Mouse (Mus musculus) brain, adult 2 months (tissue): ENCODE data around the gene Pcx.

ENCODE experiments used
- DNase-seq: peaks from one replicate; pipeline ENCODE4 v3.0.0; 2011; ENCODE audit warnings: low read depth, low spot score

Gene Pcx

DNA sequence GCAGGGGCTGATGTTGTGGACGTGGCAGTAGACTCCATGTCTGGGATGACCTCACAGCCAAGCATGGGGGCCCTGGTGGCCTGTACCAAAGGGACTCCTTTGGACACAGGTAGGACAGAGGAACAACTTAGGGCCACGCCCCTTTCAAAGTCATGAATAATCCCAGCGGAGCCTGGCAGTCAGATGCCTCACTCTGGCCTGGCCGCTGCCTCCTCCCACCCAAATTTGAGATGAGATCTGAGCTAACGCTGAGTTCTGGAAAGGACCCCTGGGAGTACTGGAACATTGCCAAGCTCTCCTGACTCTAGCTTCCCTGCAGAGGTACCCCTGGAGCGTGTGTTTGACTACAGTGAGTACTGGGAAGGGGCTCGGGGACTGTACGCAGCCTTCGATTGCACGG is 109.2 kb downstream of the Pcx start:
- DNase-seq: no peak

DNA sequence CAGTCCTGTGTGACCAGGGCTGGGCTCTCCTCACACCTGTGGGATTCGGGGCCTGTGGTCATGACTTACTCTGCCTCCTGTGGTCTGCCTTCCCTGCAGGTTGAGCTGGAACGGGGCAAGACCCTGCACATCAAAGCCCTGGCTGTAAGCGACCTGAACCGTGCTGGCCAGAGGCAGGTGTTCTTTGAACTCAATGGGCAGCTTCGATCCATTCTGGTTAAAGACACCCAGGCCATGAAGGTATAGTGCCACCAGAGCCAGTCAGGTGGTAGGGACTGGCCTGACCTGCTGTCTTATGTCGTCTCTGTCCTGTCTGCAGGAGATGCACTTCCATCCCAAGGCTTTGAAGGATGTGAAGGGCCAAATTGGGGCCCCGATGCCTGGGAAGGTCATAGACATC is 110.4 kb downstream of the Pcx start:
- no peak for DNase-seq

DNA sequence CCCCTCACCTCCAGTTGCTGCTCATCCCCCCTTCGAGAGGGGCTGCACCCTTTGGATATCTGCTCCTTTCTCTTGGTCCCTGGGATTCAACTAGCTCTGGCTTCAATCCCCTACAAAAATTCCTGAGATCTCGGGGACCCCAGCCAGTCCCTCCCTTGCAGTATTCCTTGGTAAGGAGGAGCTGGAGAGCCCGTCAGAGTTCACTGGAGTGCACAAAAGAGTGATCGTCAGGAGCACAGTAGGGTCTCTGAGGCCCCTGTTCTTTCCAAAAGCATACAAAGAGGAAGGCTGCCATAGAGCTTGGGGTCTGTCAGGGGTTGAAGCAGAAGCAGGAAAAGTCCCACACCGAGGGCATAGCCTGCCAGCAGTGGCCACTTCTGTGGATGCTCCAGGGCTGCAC is 112.5 kb downstream of the Pcx start:
- no peak for DNase-seq

DNA sequence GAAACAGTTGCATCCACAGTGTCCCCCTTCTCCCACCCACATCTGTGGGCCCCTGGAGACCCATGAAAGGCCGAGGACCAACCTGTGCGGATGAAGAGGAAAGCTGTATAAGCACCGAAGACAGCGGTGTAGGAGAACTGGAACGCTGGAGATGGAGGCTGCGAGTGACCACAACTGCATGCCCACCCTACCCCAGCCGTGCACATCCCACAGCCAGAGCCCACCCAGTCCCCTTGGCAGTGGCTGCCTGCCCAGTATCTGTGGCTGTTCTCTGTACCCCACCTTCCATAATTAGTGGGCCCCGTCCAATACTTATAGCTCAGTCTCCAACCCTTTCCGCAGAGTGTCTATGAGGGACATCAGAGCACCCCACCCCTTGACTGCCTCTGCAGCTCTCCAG is 113.1 kb downstream of the Pcx start:
- DNase-seq: no peak

DNA sequence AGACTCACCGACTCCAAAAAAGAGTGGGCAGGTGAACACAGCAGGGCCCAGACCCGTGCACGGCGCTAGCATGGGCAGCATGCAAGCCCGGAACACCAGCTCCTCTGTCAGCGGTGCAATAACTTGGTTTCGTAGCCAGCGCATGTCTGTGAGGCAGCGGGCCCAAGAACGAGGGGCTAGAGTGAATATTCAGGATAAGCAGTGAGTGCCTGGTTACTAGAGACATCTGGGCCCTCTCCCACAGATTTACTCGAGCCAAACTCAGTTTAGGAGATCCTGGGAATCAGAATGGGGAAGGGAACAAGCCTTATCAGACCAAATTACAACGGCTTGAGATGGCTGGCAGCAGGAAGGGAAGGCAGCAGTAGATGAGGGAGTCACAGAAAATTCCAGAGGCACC is 113.7 kb downstream of the Pcx start:
- DNase-seq: no peak

DNA sequence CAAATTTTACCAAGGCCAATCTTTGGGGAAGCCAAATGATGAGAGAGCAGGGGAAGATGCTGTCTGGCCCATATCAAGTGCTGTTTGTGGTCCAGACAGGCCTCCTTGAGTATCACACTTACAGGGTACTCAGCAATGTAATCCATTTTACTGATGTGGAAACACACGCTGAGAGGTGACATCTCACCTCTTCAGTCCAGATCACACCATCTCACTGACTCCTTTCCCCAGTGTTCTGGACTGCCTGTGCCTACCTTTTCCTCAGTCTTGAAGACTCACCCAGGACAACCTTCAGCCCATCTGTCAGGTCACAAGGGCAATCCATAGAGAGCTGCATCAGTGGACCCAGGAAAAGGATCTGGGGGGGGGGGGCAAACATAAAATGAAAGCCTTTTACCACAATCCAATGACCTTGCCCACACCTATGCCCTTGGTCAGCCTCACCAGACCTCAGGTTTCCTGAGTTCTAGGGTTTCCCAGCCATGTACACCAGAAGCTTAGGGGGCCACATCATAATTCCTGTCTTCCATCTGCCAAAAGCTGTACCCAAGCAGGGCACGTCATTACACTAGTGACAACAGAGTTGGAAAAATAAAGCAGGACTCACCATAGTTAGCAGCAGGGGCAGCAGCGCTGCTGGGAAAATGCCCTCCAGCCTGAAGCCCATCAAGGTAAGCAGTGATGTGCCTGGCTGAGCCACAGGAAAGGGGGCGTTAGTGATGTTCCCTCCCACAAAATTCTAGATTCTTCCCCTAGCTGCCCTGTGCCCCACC is 114.3 kb downstream of the Pcx start:
- DNase-seq: no peak

DNA sequence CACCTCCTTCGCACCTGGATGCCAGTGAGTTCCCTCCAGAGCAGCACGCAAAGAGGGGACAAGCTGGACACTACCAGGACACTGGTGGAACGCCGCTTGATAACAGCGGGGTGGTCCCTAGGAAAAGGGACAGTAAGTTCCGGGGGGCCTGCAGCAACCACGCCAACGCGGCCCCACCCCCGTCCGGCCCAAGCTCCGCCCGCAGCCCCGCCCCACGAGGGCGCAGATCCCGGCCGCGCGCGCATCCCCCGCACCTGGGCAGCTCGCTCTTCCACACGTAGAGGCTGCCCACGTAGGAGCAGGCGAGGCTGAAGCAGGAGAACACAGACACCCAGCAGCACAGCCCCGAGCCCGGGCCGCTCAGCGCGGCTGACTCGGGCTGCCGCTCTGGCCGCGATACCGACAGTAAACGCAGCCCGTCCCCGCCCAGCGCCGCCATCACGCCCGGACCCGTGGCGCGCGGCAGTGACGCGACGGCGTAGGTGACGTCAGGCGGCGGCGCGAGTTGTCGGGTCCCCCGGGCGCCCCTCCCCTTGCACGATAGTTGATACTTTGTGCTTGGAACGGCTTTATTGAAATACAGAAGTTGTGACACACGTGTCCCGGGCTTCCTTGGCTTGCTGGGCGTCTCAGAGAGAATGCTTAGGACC is 115.0 kb downstream of the Pcx start, which contains the start of gene Rce1:
Rce1 (minus strand) TSS at position 463 of the 650 bp plus-strand sequence.
- DNase-seq: peak; percentile 93

DNA sequence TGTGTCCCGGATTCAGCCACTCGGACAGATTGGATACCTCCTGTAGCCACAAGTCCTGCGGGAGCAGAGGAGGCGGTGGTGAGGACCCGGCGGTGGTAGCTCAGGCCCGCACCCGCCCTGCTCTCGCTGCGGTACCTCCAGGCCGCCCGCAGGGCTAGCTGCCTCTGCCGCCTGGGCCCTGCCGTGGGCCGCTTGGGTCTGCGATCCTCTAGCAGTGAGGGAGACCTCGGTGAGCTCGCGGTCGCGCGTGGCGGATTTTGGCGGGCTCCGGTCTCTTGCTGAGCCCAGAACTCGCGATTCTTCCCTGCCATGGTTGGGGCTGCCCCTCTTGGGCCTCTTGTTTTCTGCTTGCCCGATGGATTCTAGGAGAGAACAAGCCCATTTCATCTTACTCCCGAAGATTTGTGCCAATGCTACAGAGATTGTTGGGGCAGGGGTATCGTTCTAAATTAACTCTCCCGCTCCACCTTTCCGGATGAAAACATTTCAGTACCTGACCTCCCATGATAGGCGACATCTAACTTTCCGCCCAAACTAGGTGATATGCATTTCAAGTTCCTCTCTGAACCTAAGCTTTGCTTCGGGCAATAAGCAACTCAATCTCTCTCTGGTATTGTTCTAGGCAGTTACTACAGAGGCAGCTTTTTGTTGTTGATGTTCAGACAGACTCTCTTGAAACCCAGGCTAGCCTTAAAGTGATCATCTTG is 115.7 kb downstream of the Pcx start:
- no peak for DNase-seq

DNA sequence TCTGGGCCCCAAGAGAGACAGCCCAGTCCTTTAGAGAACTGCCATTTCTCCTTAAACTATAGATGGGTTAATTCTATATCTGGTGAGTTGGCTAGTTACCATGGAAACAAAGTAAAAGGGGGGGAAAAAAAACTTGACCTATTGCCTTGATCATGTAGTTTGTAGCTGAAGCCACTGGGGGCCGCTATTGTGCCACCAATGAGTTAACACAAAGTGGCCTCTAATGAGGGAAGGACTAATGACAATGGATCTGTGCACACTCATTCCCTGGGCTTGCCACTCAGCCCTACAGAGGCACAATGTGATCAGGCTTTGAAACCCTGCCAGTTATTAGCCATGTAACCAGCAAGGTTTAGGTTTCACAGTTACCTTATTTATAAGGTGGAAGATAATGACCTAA is 118.5 kb downstream of the Pcx start:
- peak; percentile 88 for DNase-seq

DNA sequence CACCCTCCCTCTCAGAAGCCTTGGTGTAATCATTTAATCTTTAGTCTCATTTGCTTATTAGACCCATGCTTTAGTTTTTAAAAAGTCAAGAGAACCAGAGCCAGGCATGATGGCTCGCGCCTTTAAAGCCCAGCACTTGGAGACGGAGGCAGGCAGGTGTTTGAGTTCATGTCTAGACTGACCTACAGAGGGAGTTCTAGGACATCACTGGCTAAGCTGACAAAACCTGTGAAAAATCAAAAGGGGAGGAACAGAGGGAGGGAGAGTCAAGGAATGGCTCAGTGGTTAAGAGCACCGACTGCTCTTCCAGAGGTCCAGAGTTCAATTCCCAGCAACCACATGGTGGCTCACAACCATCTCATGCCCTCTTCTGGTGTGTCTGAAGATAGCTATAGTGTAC is 125.7 kb downstream of the Pcx start:
- DNase-seq: no peak

DNA sequence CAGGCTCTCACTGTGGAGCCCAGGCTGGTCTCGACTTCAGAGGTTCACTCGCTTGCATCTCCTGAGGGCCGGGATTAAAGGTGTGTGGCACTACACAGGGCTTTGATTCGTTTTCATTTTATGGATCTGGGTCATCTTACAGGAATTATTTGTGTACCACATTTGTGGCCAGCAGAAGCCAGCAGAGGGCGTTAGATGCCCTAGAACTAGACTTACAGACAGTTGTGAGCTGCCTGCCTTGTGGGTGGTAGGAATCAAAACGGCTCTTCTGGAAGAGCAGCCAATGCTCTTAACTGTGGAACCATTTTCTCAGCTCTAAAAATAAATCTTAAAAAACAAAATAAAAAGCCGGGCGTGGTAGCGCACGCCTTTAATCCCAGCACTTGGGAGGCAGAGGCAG is 134.0 kb downstream of the Pcx start:
- DNase-seq: peak; percentile 94

DNA sequence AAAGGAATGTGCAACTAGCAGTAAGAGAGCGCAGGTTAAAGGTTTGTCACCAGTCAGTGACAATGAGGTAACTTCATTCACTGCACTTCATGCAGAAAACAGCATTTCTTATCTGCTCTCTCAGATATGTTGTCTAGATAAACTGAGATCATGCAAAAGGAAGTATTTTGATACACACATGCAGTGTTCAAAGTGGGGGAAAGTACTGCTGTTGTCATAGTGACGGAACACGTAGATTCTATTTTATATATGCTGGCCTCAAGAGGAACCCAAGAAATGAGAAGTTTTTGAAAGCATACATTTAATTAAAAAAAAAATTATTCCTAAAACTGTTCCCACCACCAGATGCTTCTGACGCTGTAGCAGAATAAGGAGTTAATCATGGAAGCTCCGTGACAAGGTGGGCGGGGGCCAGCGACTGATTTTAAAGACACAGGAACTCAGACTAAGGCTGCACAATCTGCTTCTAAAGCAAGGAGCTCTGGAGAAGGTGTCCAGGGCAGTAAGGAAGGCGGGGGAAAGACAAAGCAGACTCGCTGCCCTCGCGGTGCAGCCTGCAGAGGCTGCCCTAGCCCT is 136.7 kb downstream of the Pcx start:
- peak; percentile 74 for DNase-seq

DNA sequence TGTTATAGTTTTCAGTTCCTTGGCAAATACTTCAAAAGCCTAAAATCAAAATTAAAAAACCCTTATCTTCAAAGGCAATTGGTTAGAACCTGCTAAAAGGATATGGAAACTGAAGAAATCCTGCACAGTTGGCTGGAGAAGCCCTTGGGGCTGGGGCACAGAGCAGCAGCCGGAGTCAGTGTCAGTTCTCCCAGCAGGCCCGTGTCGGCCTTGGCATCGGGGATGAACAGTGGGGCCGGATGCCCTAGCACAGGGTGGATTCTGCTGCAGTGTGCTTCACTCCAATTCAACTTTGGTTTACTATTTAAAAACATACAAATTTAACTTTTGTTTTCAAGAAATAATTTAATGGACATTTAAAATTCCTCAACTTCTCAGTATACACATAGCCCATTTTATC is 147.9 kb downstream of the Pcx start:
- peak; percentile 22 for DNase-seq

DNA sequence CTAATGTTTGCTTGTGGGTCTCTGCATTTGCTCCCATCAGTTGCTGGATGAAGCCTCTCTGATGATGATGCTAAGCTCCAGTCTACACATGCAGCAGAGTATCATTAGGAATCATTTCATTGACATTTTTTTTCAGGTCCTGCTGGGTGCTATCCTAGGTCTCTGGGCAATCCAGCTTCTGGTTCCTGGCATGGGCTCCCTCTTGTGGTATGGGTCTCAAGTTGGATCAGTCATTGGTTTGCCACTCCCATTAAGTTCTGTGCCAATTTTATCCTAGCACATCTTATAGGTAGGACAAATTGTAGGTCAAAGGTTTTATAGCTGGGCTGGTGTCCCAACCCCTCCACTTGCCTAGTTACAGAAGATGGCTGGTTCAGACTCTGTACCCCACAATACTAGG is 156.5 kb downstream of the Pcx start:
- peak; percentile 26 for DNase-seq

DNA sequence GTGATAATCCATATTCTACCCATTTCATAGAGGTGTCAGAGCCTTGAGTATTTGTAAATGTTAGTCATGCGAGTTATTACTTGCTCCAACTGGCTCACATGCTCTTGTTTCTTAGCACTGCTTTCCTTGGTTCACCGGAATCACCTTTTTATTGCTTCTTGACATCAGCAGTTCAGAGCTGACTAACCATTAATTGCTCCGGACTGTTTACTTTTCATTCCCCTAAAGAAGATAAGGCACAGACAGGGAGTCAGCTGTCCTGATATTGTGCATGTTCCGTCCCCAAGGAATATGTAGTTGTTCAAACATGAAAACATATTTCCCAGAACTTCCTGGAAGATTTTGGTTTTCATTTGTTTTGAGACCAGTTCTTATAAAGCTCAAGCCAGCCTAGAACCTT is 160.5 kb downstream of the Pcx start:
- DNase-seq: no peak
